Mouse (Mus musculus): ENCODE results near the gene Ift22. TPM values are rescaled to one million over a fixed set of nuclear protein-coding genes. Genes with fewer than 3 reads are reported as not detected.
A peak's percentile ranks its signal among the peaks of the same experiment; 100 is the strongest.

Gene Ift22
- polyA plus RNA-seq, 1 experiment from 2014 or later, result 26.1 TPM

- H3K4me1 ChIP-seq (replicated peaks; ENCODE audit: control insufficient read depth, insufficient read depth), result 0 out of 2 replicates have a peak, but pooled peaks cover 3% of the 10 kb centered on the region
- H3K27ac ChIP-seq (replicated peaks), result no peak overlapping the region
- ATAC-seq (ENCODE audit: low FRiP score, low TSS enrichment) (no peak), DNase-seq (ENCODE audit: low spot score) (no peak)
- H3K9ac ChIP-seq (ENCODE audit: low read length), result no peak overlapping the region
- no peak for TF ChIP-seq CTCF (IDR thresholded peaks at IDR 0.05; ENCODE audit: low read depth)
- no peak for TF ChIP-seq EP300 (optimal IDR thresholded peaks at IDR 0.05)
- no peaks in the 10 kb centered on the region for H3K9me3 ChIP-seq (ENCODE audit: control insufficient read depth, low read length)
- 78% methylated on average over 4 of the region's 4 CpGs for WGBS
- H3K27me3 ChIP-seq (ENCODE audit: control insufficient read depth, insufficient read depth, low read length), result no peaks in the 10 kb centered on the region
- no peak overlapping the region for H3K4me3 ChIP-seq (ENCODE audit: low read depth, low read length)
- H3K4me2 ChIP-seq (replicated peaks; ENCODE audit: low read depth), result no peak overlapping the region
- H3K36me3 ChIP-seq (ENCODE audit: control insufficient read depth, insufficient read depth, low read length), result no peaks in the 10 kb centered on the region
Measured at GRCm38 (mm10) chr5:136955622-136956021, 47.7 kb downstream of the Ift22 start.

GRCm38 (mm10) chr5:136957250-136957649, 49.3 kb downstream of the Ift22 start:
- peak overlapping the region; percentile 24; the same call in 1 of the 2 replicates for H3K27ac ChIP-seq (replicated peaks)
- no peak for ATAC-seq (ENCODE audit: low FRiP score, low TSS enrichment)
- no peaks in the 10 kb centered on the region for H3K27me3 ChIP-seq (ENCODE audit: control insufficient read depth, insufficient read depth, low read length)
- no peak overlapping the region for H3K9ac ChIP-seq (ENCODE audit: low read length)
- H3K9me3 ChIP-seq (ENCODE audit: control insufficient read depth, low read length), result no peaks in the 10 kb centered on the region
- WGBS, result 52% methylated on average over 1 of the region's 1 CpGs
- no peak overlapping the region for H3K4me3 ChIP-seq (ENCODE audit: low read depth, low read length)
- H3K36me3 ChIP-seq (ENCODE audit: control insufficient read depth, insufficient read depth, low read length), result no peaks in the 10 kb centered on the region
- no peak for DNase-seq (ENCODE audit: low spot score)
- H3K4me2 ChIP-seq (replicated peaks; ENCODE audit: low read depth), result no peak overlapping the region
- 0 out of 2 replicates have a peak, but pooled peaks cover 3% of the 10 kb centered on the region for H3K4me1 ChIP-seq (replicated peaks; ENCODE audit: control insufficient read depth, insufficient read depth)
- TF ChIP-seq EP300 (optimal IDR thresholded peaks at IDR 0.05) (no peak), CTCF (IDR thresholded peaks at IDR 0.05; ENCODE audit: low read depth) (no peak)

- ATAC-seq (ENCODE audit: low FRiP score, low TSS enrichment) (no peak), DNase-seq (ENCODE audit: low spot score) (no peak)
- no peak for TF ChIP-seq CTCF (IDR thresholded peaks at IDR 0.05; ENCODE audit: low read depth)
- no peak for TF ChIP-seq EP300 (optimal IDR thresholded peaks at IDR 0.05)
- H3K9me3 ChIP-seq (ENCODE audit: control insufficient read depth, low read length), result no peaks in the 10 kb centered on the region
- H3K4me1 ChIP-seq (replicated peaks; ENCODE audit: control insufficient read depth, insufficient read depth), result 0 out of 2 replicates have a peak, but pooled peaks cover 6% of the 10 kb centered on the region
- no peak overlapping the region for H3K4me2 ChIP-seq (replicated peaks; ENCODE audit: low read depth)
- WGBS, result 36% methylated on average over 5 of the region's 5 CpGs
- no peak overlapping the region for H3K4me3 ChIP-seq (ENCODE audit: low read depth, low read length)
- no peaks in the 10 kb centered on the region for H3K27me3 ChIP-seq (ENCODE audit: control insufficient read depth, insufficient read depth, low read length)
- peaks cover 11% of the 10 kb centered on the region; the same call in 1 of the 2 replicates for H3K36me3 ChIP-seq (ENCODE audit: control insufficient read depth, insufficient read depth, low read length)
- H3K27ac ChIP-seq (replicated peaks), result peak overlapping the region; percentile 53; the same call in 1 of the 2 replicates
- peak overlapping the region; percentile 27; the same call in 1 of the 2 replicates for H3K9ac ChIP-seq (ENCODE audit: low read length)
Measured at GRCm38 (mm10) chr5:136958991-136959605, 51.1 kb downstream of the Ift22 start.

- TF ChIP-seq CTCF (IDR thresholded peaks at IDR 0.05; ENCODE audit: low read depth) (no peak), EP300 (optimal IDR thresholded peaks at IDR 0.05) (no peak)
- 87% methylated on average over 6 of the region's 6 CpGs for WGBS
- Histone ChIP-seq H3K4me3 (ENCODE audit: low read depth, low read length) (no peak overlapping the region), H3K4me2 (replicated peaks; ENCODE audit: low read depth) (no peak overlapping the region), H3K9me3 (ENCODE audit: control insufficient read depth, low read length) (no peaks in the 10 kb centered on the region), H3K36me3 (ENCODE audit: control insufficient read depth, insufficient read depth, low read length) (peaks cover 16% of the 10 kb centered on the region; the same call in 1 of the 2 replicates), H3K4me1 (replicated peaks; ENCODE audit: control insufficient read depth, insufficient read depth) (peaks cover 6% of the 10 kb centered on the region; the same call in 1 of the 2 replicates), H3K9ac (ENCODE audit: low read length) (no peak overlapping the region), H3K27me3 (ENCODE audit: control insufficient read depth, insufficient read depth, low read length) (no peaks in the 10 kb centered on the region), H3K27ac (replicated peaks) (no peak overlapping the region)
- DNase-seq (ENCODE audit: low spot score) (no peak), ATAC-seq (ENCODE audit: low FRiP score, low TSS enrichment) (no peak)
Measured at GRCm38 (mm10) chr5:136960053-136960452, 52.1 kb downstream of the Ift22 start.

- peak; percentile 1; the same call in 1 of the 2 replicates for ATAC-seq (ENCODE audit: low FRiP score, low TSS enrichment)
- DNase-seq (ENCODE audit: low spot score), result no peak
- Histone ChIP-seq H3K4me2 (replicated peaks; ENCODE audit: low read depth) (peak overlapping the region; percentile 72), H3K9ac (ENCODE audit: low read length) (peak overlapping the region; percentile 81), H3K27ac (replicated peaks) (peak overlapping the region; percentile 80), H3K4me3 (ENCODE audit: low read depth, low read length) (peak overlapping the region; percentile 54), H3K27me3 (ENCODE audit: control insufficient read depth, insufficient read depth, low read length) (no peaks in the 10 kb centered on the region), H3K36me3 (ENCODE audit: control insufficient read depth, insufficient read depth, low read length) (peaks cover 23% of the 10 kb centered on the region; the same call in 1 of the 2 replicates), H3K4me1 (replicated peaks; ENCODE audit: control insufficient read depth, insufficient read depth) (peaks cover 11% of the 10 kb centered on the region; the same call in 1 of the 2 replicates), H3K9me3 (ENCODE audit: control insufficient read depth, low read length) (no peaks in the 10 kb centered on the region)
- whole genome bisulfite sequencing, result 27% methylated on average over 5 of the region's 5 CpGs
- no peak for TF ChIP-seq EP300 (optimal IDR thresholded peaks at IDR 0.05)
- no peak for TF ChIP-seq CTCF (IDR thresholded peaks at IDR 0.05; ENCODE audit: low read depth)
Measured at GRCm38 (mm10) chr5:136961334-136961982, 53.5 kb downstream of the Ift22 start.
